Mouse (Mus musculus) embryonic facial prominence, embryonic 15.5 days (tissue): ENCODE data around the gene Ift46. TPM values are rescaled to one million over a fixed set of nuclear protein-coding genes. Genes with fewer than 3 reads are reported as not detected.

Experiments
- ATAC-seq: fragments of 200-750 bp; cut with Nextera tagmentation; 2 replicates; pipeline ENCODE4 v1.8.0; 2017; ENCODE audit warnings: low read depth, moderate TSS enrichment; ENCODE audit not compliant: insufficient number of reproducible peaks, low FRiP score, low TSS enrichment
- H3K27ac ChIP-seq: fragments of 300-500 bp; sonication (generic); replicated peaks from 2 replicates; pipeline ENCODE4 v1.5.1; 2015; ENCODE audit warnings: mild to moderate bottlenecking, inconsistent platforms
- H3K27me3 ChIP-seq: fragments of 300-500 bp; sonication (generic); 2 replicates; pipeline ENCODE4 v1.6.1; 2015; ENCODE audit warnings: inconsistent platforms
- H3K36me3 ChIP-seq: fragments of 300-500 bp; sonication (generic); 2 replicates; pipeline ENCODE4 v1.6.1; 2015; ENCODE audit warnings: mild to moderate bottlenecking, inconsistent platforms
- H3K4me1 ChIP-seq: fragments of 300-500 bp; sonication (generic); 2 replicates; pipeline ENCODE4 v1.6.1; 2015; ENCODE audit warnings: inconsistent platforms
- H3K4me2 ChIP-seq: fragments of 300-500 bp; sonication (generic); replicated peaks from 2 replicates; pipeline ENCODE4 v1.6.1; 2015; ENCODE audit warnings: mild to moderate bottlenecking, inconsistent platforms
- H3K4me3 ChIP-seq: fragments of 300-500 bp; sonication (generic); replicated peaks from 2 replicates; pipeline ENCODE4 v1.5.1; 2015; ENCODE audit warnings: mild to moderate bottlenecking, inconsistent platforms
- H3K9ac ChIP-seq: fragments of 300-500 bp; sonication (generic); 2 replicates; pipeline ENCODE4 v1.6.1; 2015; ENCODE audit warnings: inconsistent platforms
- H3K9me3 ChIP-seq: fragments of 300-500 bp; sonication (generic); replicated peaks from 2 replicates; pipeline ENCODE4 v1.6.1; 2016; ENCODE audit warnings: inconsistent platforms
- WGBS: fragments of 180-500 bp; shearing (Covaris S2); methylation state at CpG from one replicate; pipeline ENCODE4 v1.1.7; 2015; 5-methylcytosine and 5-hydroxymethylcytosine counted together
- polyA plus RNA-seq: library from polyadenylated mRNA; unstranded; fragments of >200 nt; fragmentation: Nextera tagmentation; extraction: Ambion mirVana; gene quantifications from 2 replicates; pipeline ENCODE4 v1.2.1, GENCODE M21; 2015

The Ift46 gene
- polyA plus RNA-seq, 1 experiment from 2014 or later: 125 TPM

GRCm38 (mm10) chr9:44814179-44814578, 46.5 kb downstream of the Ift46 start:
- Histone ChIP-seq H3K27me3 (no peaks in the 10 kb centered on the region), H3K36me3 (peaks cover 98% of the 10 kb centered on the region), H3K27ac (no peak overlapping the region), H3K9ac (no peak overlapping the region), H3K9me3 (no peaks in the 10 kb centered on the region), H3K4me2 (no peak overlapping the region), H3K4me1 (no peaks in the 10 kb centered on the region), H3K4me3 (no peak overlapping the region)
- WGBS: 92% methylated on average over 8 of the region's 8 CpGs
- ATAC-seq: no peak

DNA sequence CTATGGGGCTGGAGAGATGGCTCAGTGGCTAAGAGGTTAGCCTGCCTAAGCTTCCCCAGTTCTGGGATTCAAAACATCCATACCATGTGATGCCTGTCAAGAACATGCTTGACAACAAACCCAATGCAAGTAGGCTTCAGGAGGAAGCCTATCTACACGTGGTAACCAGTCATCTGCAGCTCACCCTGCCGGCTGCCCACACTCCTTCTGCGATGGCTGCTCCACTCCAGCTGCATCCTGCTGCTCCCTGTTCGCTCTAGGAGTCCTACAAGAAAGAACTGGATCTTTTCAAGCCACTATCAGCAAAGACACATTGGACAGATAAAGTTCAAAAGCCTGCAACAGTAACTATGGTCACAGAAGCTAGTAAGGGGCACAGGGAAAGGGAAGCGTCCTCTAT, 49.8 kb downstream of the Ift46 start:
- Histone ChIP-seq H3K9me3 (no peaks in the 10 kb centered on the region), H3K4me3 (no peak overlapping the region), H3K36me3 (peaks cover 100% of the 10 kb centered on the region), H3K27ac (no peak overlapping the region), H3K9ac (no peak overlapping the region), H3K27me3 (no peaks in the 10 kb centered on the region), H3K4me2 (no peak overlapping the region), H3K4me1 (no peaks in the 10 kb centered on the region)
- ATAC-seq: no peak
- WGBS: 83% methylated on average over 5 of the region's 5 CpGs

DNA sequence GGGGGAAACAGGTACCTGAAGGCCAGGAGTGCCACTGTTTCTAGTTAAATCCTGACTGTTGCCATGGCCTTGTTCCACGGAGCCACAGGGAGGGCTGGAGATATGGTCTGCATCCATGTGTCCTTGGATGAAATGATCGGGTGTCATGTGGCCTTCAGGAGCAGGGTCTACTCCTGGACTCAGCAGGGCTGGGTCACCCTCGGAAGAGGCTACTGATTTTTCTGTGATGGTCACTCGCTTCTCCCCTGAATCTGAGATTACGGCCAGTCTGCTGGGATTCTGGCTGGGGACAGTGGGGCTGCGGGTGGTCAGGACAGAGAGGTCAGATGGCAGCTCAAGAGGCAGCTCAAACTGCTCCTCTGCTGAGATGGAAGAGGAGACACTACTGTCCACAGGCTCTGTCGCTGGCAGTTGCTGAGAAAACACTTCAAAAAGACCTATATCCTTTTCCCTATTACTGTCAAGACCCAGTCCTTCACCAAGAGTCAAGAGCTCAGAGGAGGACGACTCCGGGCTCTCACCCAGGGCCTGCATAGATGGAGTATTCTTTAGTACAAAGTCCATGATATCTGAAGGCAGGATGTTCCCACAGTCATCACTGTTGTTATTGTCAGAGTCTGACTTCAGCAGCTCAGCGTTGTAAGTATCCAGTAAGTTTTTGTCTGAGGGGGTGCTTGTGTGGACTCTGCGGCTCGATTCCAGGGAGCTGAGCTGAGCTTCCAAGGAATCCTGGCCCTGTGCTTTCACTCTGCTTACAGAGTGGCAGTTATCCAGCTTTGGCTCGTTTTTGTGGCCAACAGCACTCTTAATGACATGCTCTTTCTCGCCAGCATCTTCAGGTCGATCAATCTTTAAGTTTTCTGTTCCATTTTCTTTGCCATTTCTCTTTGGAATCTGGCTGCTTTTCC, 52.5 kb downstream of the Ift46 start:
- no peak overlapping the region for H3K4me3 ChIP-seq
- H3K9ac ChIP-seq: no peak overlapping the region
- no peak overlapping the region for H3K4me2 ChIP-seq
- H3K27ac ChIP-seq: no peak overlapping the region
- 88% methylated on average over 15 of the region's 15 CpGs for WGBS
- H3K27me3 ChIP-seq: no peaks in the 10 kb centered on the region
- no peaks in the 10 kb centered on the region for H3K4me1 ChIP-seq
- no peak for ATAC-seq
- peaks cover 100% of the 10 kb centered on the region for H3K36me3 ChIP-seq
- no peaks in the 10 kb centered on the region for H3K9me3 ChIP-seq

- Histone ChIP-seq H3K9me3 (no peaks in the 10 kb centered on the region), H3K4me3 (no peak overlapping the region), H3K27me3 (no peaks in the 10 kb centered on the region), H3K36me3 (peaks cover 95% of the 10 kb centered on the region), H3K27ac (no peak overlapping the region), H3K4me1 (no peaks in the 10 kb centered on the region), H3K4me2 (no peak overlapping the region), H3K9ac (no peak overlapping the region)
- 47% methylated on average over 7 of the region's 7 CpGs for WGBS
- ATAC-seq: no peak
Measured at GRCm38 (mm10) chr9:44826660-44827059, 59.0 kb downstream of the Ift46 start.

DNA sequence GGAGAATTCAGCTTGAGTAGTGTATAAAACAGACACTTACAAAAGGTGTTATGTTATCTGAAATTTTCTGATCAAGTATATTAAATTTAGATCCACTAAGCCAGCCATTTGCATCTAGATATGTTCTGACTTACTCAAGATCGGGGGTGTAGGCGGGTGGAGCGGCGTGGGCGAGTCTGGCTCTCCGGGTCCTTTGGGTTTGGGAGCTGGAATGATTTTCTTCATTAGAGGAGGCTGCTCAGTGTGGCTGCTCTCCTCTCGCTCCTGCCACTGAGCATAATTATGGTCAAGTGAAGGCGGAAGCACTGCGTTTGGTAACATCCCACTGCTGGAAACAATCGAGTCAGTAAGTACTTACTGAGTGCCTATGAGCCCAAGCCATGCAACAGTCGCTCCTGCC, 61.2 kb downstream of the Ift46 start:
- H3K36me3 ChIP-seq: peaks cover 94% of the 10 kb centered on the region
- no peak overlapping the region for H3K4me2 ChIP-seq
- 91% methylated on average over 11 of the region's 11 CpGs for WGBS
- ATAC-seq: no peak
- no peaks in the 10 kb centered on the region for H3K9me3 ChIP-seq
- H3K9ac ChIP-seq: no peak overlapping the region
- H3K4me3 ChIP-seq: no peak overlapping the region
- no peaks in the 10 kb centered on the region for H3K4me1 ChIP-seq
- H3K27ac ChIP-seq: no peak overlapping the region
- no peaks in the 10 kb centered on the region for H3K27me3 ChIP-seq

GRCm38 (mm10) chr9:44830506-44830905, 62.8 kb downstream of the Ift46 start:
- H3K4me2 ChIP-seq: no peak overlapping the region
- peaks cover 94% of the 10 kb centered on the region for H3K36me3 ChIP-seq
- no peak overlapping the region for H3K4me3 ChIP-seq
- H3K4me1 ChIP-seq: no peaks in the 10 kb centered on the region
- no peak for ATAC-seq
- no peak overlapping the region for H3K27ac ChIP-seq
- H3K9me3 ChIP-seq: no peaks in the 10 kb centered on the region
- no peak overlapping the region for H3K9ac ChIP-seq
- no peaks in the 10 kb centered on the region for H3K27me3 ChIP-seq
- 84% methylated on average over 2 of the region's 2 CpGs for WGBS

- no peaks in the 10 kb centered on the region for H3K27me3 ChIP-seq
- no peak overlapping the region for H3K4me3 ChIP-seq
- no peak overlapping the region for H3K9ac ChIP-seq
- peaks cover 87% of the 10 kb centered on the region for H3K36me3 ChIP-seq
- WGBS: 70% methylated on average over 4 of the region's 4 CpGs
- H3K4me1 ChIP-seq: no peaks in the 10 kb centered on the region
- H3K27ac ChIP-seq: no peak overlapping the region
- H3K4me2 ChIP-seq: no peak overlapping the region
- H3K9me3 ChIP-seq: no peaks in the 10 kb centered on the region
- ATAC-seq: no peak
Measured at GRCm38 (mm10) chr9:44832356-44832755, 64.6 kb downstream of the Ift46 start.

GRCm38 (mm10) chr9:44836439-44836838, 68.7 kb downstream of the Ift46 start:
- Histone ChIP-seq H3K9me3 (no peaks in the 10 kb centered on the region), H3K27ac (no peak overlapping the region), H3K4me3 (no peak overlapping the region), H3K36me3 (peaks cover 85% of the 10 kb centered on the region), H3K4me2 (no peak overlapping the region), H3K9ac (no peak overlapping the region), H3K4me1 (no peaks in the 10 kb centered on the region), H3K27me3 (no peaks in the 10 kb centered on the region)
- ATAC-seq: no peak
- 41% methylated on average over 7 of the region's 7 CpGs for whole genome bisulfite sequencing

GRCm38 (mm10) chr9:44841241-44841640, 73.5 kb downstream of the Ift46 start:
- no peak overlapping the region for H3K27ac ChIP-seq
- no peaks in the 10 kb centered on the region for H3K4me1 ChIP-seq
- H3K36me3 ChIP-seq: peaks cover 84% of the 10 kb centered on the region
- no peaks in the 10 kb centered on the region for H3K27me3 ChIP-seq
- no peaks in the 10 kb centered on the region for H3K9me3 ChIP-seq
- H3K4me2 ChIP-seq: no peak overlapping the region
- no peak overlapping the region for H3K9ac ChIP-seq
- H3K4me3 ChIP-seq: no peak overlapping the region
- ATAC-seq: no peak
- WGBS: 85% methylated on average over 10 of the region's 10 CpGs

Other genes starting within 250 kb of the Ift46 start
- gene Cxcr5, start 206.0 kb upstream of the Ift46 start, polyA plus RNA-seq: 0.29 and 0.49 TPM in 2 replicates
- 15.3 and 19.7 TPM in 2 replicates for gene Ddx6, start 163.0 kb upstream of the Ift46 start, polyA plus RNA-seq
- gene Treh, start 94.7 kb upstream of the Ift46 start, polyA plus RNA-seq: not detected in 2 replicates
- gene Phldb1, start 32.7 kb upstream of the Ift46 start, polyA plus RNA-seq: 38.6 and 39.0 TPM in 2 replicates
- 191 and 195 TPM in 2 replicates for gene Arcn1, start 63 bp upstream of the Ift46 start, polyA plus RNA-seq
- 2.5 and 2.6 TPM in 2 replicates for gene Tmem25, start 31.4 kb downstream of the Ift46 start, polyA plus RNA-seq
- 0.31 TPM in 1 of 2 replicates, not detected in the other for gene Ttc36, start 35.2 kb downstream of the Ift46 start, polyA plus RNA-seq
- 15.6 and 17.7 TPM in 2 replicates for gene Kmt2a, start 113.4 kb downstream of the Ift46 start, polyA plus RNA-seq
- gene Atp5l, start 152.8 kb downstream of the Ift46 start, polyA plus RNA-seq: 655 and 705 TPM in 2 replicates
- 23.6 and 25.7 TPM in 2 replicates for gene Ube4a, start 197.7 kb downstream of the Ift46 start, polyA plus RNA-seq
- gene Cd3g, start 212.5 kb downstream of the Ift46 start, polyA plus RNA-seq: 0.29 and 0.33 TPM in 2 replicates
- not detected in 2 replicates for gene Cd3d, start 213.9 kb downstream of the Ift46 start, polyA plus RNA-seq
- 0.11 and 0.23 TPM in 2 replicates for gene Cd3e, start 241.7 kb downstream of the Ift46 start, polyA plus RNA-seq